20 mouse cellular contexts compared by ENCODE assay signal in genomic region chr14:94093989-94094388, GRCm38 (mm10).
DNase-seq lines count a peak whose midpoint lies in the region; ATAC-seq and TF ChIP-seq lines count a peak whose summit lies in the region.
"Had no signal": no experiment of that assay in that cellular context is flagged by ENCODE, and none has a peak within 500 bp of the region (broad histone marks: within the 10 kb centered on the region; RNA-seq: fewer than 3 reads in every experiment).

No protein-coding gene starts in this region.

- no peaks in the 10 kb centered on the region for H3K9me3 ChIP-seq in forebrain, embryonic 12.5 days
- no peaks in the 10 kb centered on the region for H3K9me3 ChIP-seq in forebrain, postnatal 0 days (ENCODE audit: low read length)
- H3K9me3 ChIP-seq in limb, embryonic 14.5 days (ENCODE audit: control insufficient read depth, low read length): no peaks in the 10 kb centered on the region
- no peaks in the 10 kb centered on the region for H3K9me3 ChIP-seq in limb, embryonic 10.5 days (replicated peaks)
- no peaks in the 10 kb centered on the region for H3K9me3 ChIP-seq in ES-E14 (ENCODE audit: control insufficient read depth, insufficient read depth, low read depth, low read length)
- H3K9me3 ChIP-seq: embryonic facial prominence, embryonic 12.5 days had no signal

- H3K27ac ChIP-seq in forebrain, embryonic 12.5 days: no peak overlapping the region
- no peak overlapping the region for H3K27ac ChIP-seq in forebrain, postnatal 0 days (ENCODE audit: low read depth, low read length)
- no peak overlapping the region for H3K27ac ChIP-seq in limb, embryonic 14.5 days (replicated peaks; ENCODE audit: low read depth, low read length)
- no peak overlapping the region for H3K27ac ChIP-seq in limb, embryonic 10.5 days
- no peak overlapping the region for H3K27ac ChIP-seq in ES-E14 (ENCODE audit: insufficient read depth, low read depth, low read length, poor library complexity, severe bottlenecking)
- H3K27ac ChIP-seq: embryonic facial prominence, embryonic 12.5 days had no signal

- no peak for TF ChIP-seq POLR2A in limb, embryonic 14.5 days (IDR thresholded peaks at IDR 0.05; ENCODE audit: borderline replicate concordance, extremely low read depth, insufficient read depth, insufficient read length)

- no peak for TF ChIP-seq CTCF in forebrain, postnatal 0 days (IDR thresholded peaks at IDR 0.05; ENCODE audit: low read depth)

- H3K27me3 ChIP-seq in forebrain, embryonic 12.5 days: no peaks in the 10 kb centered on the region
- H3K27me3 ChIP-seq in forebrain, postnatal 0 days (ENCODE audit: insufficient read depth, low read length): no peaks in the 10 kb centered on the region
- H3K27me3 ChIP-seq in limb, embryonic 14.5 days (ENCODE audit: control insufficient read depth, insufficient read depth, low read length): no peaks in the 10 kb centered on the region
- H3K27me3 ChIP-seq in limb, embryonic 10.5 days (ENCODE audit: low read depth, poor library complexity, severe bottlenecking): no peaks in the 10 kb centered on the region
- H3K27me3 ChIP-seq: embryonic facial prominence, embryonic 12.5 days; Patski had no signal

- H3K9ac ChIP-seq in forebrain, embryonic 12.5 days: no peak overlapping the region
- no peak overlapping the region for H3K9ac ChIP-seq in forebrain, postnatal 0 days
- no peak overlapping the region for H3K9ac ChIP-seq in limb, embryonic 14.5 days (ENCODE audit: low read depth, low read length, severe bottlenecking)
- H3K9ac ChIP-seq in ES-E14 (ENCODE audit: insufficient read depth, low read depth, low read length, poor library complexity, severe bottlenecking): no peak overlapping the region
- H3K9ac ChIP-seq: embryonic facial prominence, embryonic 12.5 days had no signal

- H3K36me3 ChIP-seq in forebrain, embryonic 12.5 days (replicated peaks): no peaks in the 10 kb centered on the region
- H3K36me3 ChIP-seq in forebrain, postnatal 0 days (ENCODE audit: insufficient read depth): no peaks in the 10 kb centered on the region
- H3K36me3 ChIP-seq in limb, embryonic 14.5 days (ENCODE audit: control insufficient read depth, insufficient read depth, low read length): no peaks in the 10 kb centered on the region
- no peaks in the 10 kb centered on the region for H3K36me3 ChIP-seq in limb, embryonic 10.5 days
- H3K36me3 ChIP-seq in ES-E14 (ENCODE audit: control insufficient read depth, insufficient read depth, low read length, poor library complexity, severe bottlenecking): no peaks in the 10 kb centered on the region
- H3K36me3 ChIP-seq: embryonic facial prominence, embryonic 12.5 days; G1E had no signal

- H3K4me1 ChIP-seq in forebrain, embryonic 12.5 days: no peaks in the 10 kb centered on the region
- no peaks in the 10 kb centered on the region for H3K4me1 ChIP-seq in forebrain, postnatal 0 days (ENCODE audit: insufficient read depth)
- 0 out of 2 replicates have a peak, but pooled peaks cover 2% of the 10 kb centered on the region for H3K4me1 ChIP-seq in limb, embryonic 14.5 days (ENCODE audit: control insufficient read depth, insufficient read depth, low read length)
- H3K4me1 ChIP-seq in limb, embryonic 10.5 days: peaks cover 3% of the 10 kb centered on the region; the same call in 1 of the 2 replicates
- H3K4me1 ChIP-seq in ES-E14 (ENCODE audit: control insufficient read depth in 2 of 2, insufficient read depth in 2 of 2, low read length in 2 of 2, poor library complexity in 1 of 2): no peaks in the 10 kb centered on the region
- H3K4me1 ChIP-seq: embryonic facial prominence, embryonic 12.5 days had no signal

- DNase-seq in forebrain, postnatal 0 days: no peak
- DNase-seq in limb, embryonic 14.5 days (ENCODE audit: low spot score): no peak
- no peak for DNase-seq in limb, embryonic 10.5 days (ENCODE audit: low spot score)
- no peak for DNase-seq in ES-E14 (ENCODE audit: low read depth, low spot score)
- no peak for DNase-seq in right cerebral cortex, adult 18-20 months
- DNase-seq: adrenal gland, adult 8-10 months; adrenal gland, postnatal 14 days; adrenal gland, postnatal 36 days; cerebellum, adult 11-12 months; cerebellum, adult 2 months; cerebellum, adult 9-10 months; cerebellum, postnatal 10 days; cerebellum, postnatal 25 days had no signal

- H3K4me3 ChIP-seq in forebrain, embryonic 12.5 days (replicated peaks): no peak overlapping the region
- no peak overlapping the region for H3K4me3 ChIP-seq in forebrain, postnatal 0 days (ENCODE audit: low read depth, low read length)
- H3K4me3 ChIP-seq in limb, embryonic 14.5 days (replicated peaks; ENCODE audit: low read length): no peak overlapping the region
- H3K4me3 ChIP-seq in limb, embryonic 10.5 days: no peak overlapping the region
- H3K4me3 ChIP-seq in ES-E14 (ENCODE audit: insufficient read depth in 1 of 2, low read depth in 1 of 2, low read length in 2 of 2, poor library complexity in 1 of 2, severe bottlenecking in 1 of 2): no peak overlapping the region
- H3K4me3 ChIP-seq: embryonic facial prominence, embryonic 12.5 days had no signal

- in situ Hi-C loops in ES-E14 (cut with MboI; ENCODE audit: low sequenced_read_pairs in 2 of 2, unreplicated experiment in 2 of 2): no loop called here

- H3K4me2 ChIP-seq in forebrain, embryonic 12.5 days: no peak overlapping the region
- H3K4me2 ChIP-seq in forebrain, postnatal 0 days (ENCODE audit: low read depth): no peak overlapping the region
- H3K4me2 ChIP-seq in limb, embryonic 14.5 days (replicated peaks; ENCODE audit: low read depth, low read length, severe bottlenecking): no peak overlapping the region
- H3K4me2 ChIP-seq: embryonic facial prominence, embryonic 12.5 days had no signal

- 0 out of 2 replicates have a peak, but pooled peaks have one; percentile 30 for ATAC-seq in forebrain, embryonic 12.5 days (ENCODE audit: low FRiP score)
- no peak for ATAC-seq in forebrain, postnatal 0 days
- 0 out of 2 replicates have a peak, but pooled peaks have one; percentile 34 for ATAC-seq in limb, embryonic 14.5 days (ENCODE audit: low FRiP score, low read depth)
- ATAC-seq: activated CD4-positive, CD25-positive, alpha-beta regulatory T cell, adult 4 months; forebrain, embryonic 14.5 days; forebrain, embryonic 16.5 days; Patski had no signal

TF ChIP-seq in ES-E14, 5 proteins besides CTCF, POLR2A, EP300 and RAD21:
- TF ChIP-seq ZC3H11A (IDR thresholded peaks at IDR 0.05; ENCODE audit: borderline replicate concordance, low read depth, low read length) (no peak), ZNF384 (IDR thresholded peaks at IDR 0.05; ENCODE audit: low read depth, low read length) (peak; percentile 53)
